Mouse (Mus musculus): ENCODE measurements at regions not wholly inside any gene's neighbourhood (a gene's known extent, or its start where the extent isn't known, plus 50 kb on each side); places are given as distances from the start of the nearest gene placed in this dataset.
A peak's percentile ranks its signal among the peaks of the same experiment; 100 is the strongest.

DNA sequence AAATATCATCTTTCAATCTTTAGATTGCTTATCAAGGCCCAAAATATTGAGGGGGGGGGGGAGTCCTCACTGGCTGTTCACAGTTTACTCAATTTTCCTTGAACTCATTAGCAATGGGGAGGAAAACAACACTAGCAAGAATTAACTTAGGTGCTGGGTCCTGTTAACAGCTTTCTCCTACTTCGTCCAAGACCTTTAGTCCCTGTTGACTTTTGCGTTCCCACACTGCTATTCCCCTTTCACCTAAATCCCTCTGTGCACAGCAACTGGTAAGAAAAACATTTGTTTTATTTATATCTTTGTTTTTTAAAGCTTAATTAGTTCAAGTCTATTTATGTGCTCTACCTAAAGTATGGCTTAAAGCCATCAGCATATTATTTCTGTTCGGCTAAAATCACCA is 240.3 kb downstream of the Rnf152 start:
- no peak for DNase-seq

GRCm38 (mm10) chr1:105115391-105115790 is 241.1 kb downstream of the Rnf152 start:
- DNase-seq, result no peak

DNA sequence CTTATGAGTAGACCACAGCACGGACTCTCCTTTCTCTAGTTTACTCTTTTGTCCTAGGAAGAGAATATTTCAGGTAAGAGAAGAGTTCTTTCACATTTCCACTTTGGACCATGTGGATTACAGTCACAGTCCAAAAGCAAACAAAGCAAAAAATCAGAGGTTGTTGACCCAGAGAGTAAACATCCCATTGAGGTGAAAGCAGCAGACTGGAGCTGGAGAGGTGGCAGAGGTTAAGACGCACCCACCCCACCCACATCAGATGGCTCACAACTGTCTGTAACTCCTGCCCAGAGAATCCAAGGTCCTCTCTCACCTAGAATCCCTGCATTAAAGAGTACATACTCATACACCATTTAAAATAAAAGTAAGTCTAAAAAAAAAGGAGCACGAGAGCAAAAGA is 241.7 kb downstream of the Rnf152 start:
- DNase-seq, result no peak

- no peak for DNase-seq
Measured at GRCm38 (mm10) chr1:105112762-105113525, 243.6 kb downstream of the Rnf152 start.

GRCm38 (mm10) chr1:105111236-105111635 is 245.3 kb downstream of the Rnf152 start:
- DNase-seq, result no peak

- no peak for DNase-seq
Measured at GRCm38 (mm10) chr1:105110581-105111210, 245.8 kb downstream of the Rnf152 start.

GRCm38 (mm10) chr1:105107836-105108235 is 248.7 kb downstream of the Rnf152 start:
- no peak for DNase-seq

DNA sequence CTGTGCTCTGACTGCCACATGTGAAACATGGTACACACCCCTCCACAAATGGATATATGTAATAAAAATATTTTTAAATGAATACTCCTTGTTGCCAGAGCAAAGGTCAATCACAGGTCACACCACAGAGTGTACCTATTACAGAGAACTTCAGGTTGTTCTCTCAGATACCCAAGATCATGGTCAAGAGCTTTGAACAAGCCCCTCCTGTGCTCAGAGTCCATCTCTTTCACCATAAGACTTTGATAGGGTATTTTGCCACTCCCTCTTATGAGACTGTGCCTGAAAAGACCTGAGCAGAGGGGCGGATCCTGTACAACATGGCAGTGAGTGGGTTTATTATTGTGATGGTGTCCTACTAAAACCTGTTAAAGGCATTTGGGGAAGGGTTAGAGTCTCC is 249.3 kb downstream of the Rnf152 start:
- DNase-seq, result no peak

DNA sequence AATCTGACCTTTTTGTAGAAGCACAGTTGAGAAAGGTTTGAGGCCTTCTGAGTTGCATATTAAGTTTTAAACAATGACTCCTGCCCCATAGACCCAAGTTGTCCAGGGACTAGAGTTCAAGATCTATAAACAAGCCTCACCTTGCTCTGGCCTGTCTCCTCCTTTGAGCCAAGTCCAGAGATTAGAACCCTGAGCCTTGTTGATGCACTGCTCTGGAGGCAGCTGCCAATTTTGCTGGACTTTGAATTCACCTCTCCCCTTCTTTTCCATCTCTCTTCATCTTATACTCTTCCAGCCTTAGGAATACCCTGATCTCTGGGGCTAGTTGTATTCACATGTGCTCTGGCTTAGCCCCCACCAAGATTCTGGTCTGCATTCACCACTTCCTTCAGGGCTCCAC is 251.3 kb downstream of the Rnf152 start:
- no peak for DNase-seq

GRCm38 (mm10) chr1:105095091-105095490 is 261.4 kb downstream of the Rnf152 start:
- DNase-seq, result no peak

- DNase-seq, result no peak
Measured at GRCm38 (mm10) chr1:105094500-105094899, 262.0 kb downstream of the Rnf152 start.

GRCm38 (mm10) chr1:105093875-105094274 is 262.6 kb downstream of the Rnf152 start:
- no peak for DNase-seq

DNA sequence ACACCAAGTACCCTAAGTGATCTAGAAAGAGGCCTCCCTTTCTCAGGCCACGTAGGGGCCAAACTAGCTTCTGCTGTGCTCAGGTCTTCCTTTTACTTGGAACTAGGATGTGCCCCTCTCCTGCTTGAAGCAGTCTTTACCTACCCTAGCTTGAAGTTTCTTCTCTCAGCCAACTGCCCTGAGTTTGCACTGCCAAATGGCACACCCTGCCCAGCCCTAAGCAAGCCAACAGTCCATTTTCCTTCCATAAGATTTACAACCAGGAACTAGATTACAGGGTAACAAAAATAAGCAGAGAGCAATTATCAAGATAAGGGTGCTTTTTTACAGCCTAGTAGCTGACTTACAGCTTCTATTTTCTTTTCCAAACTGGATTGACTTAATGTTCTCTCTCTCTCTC is 263.5 kb downstream of the Rnf152 start:
- DNase-seq, result no peak

- peak; percentile 34 for DNase-seq
Measured at GRCm38 (mm10) chr1:105092309-105092904, 264.1 kb downstream of the Rnf152 start.

- DNase-seq, result no peak
Measured at GRCm38 (mm10) chr1:105088765-105089520, 267.6 kb downstream of the Rnf152 start.

GRCm38 (mm10) chr1:105087623-105088022 is 268.9 kb downstream of the Rnf152 start:
- DNase-seq, result no peak

DNA sequence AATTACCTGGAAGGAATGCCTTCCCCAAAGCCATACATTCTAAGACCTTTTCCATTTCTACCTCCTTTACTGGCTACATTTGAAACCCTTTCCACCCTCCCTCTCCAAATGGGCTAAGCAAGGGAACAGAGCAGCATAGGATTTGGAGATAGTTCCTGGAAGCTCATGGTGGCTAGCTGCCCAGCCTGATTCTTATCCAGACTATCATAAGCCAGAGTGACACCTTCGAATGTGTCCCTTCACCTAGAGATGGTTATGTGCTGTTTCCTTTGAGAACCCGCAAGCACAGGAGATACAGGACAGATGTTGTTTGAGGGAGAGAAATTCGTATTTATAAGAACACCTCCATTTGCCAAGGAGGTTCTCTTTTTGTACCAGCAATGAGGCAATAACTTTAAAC is 272.0 kb downstream of the Rnf152 start:
- no peak for DNase-seq

- DNase-seq, result no peak
Measured at GRCm38 (mm10) chr1:105083551-105084103, 272.9 kb downstream of the Rnf152 start.

DNA sequence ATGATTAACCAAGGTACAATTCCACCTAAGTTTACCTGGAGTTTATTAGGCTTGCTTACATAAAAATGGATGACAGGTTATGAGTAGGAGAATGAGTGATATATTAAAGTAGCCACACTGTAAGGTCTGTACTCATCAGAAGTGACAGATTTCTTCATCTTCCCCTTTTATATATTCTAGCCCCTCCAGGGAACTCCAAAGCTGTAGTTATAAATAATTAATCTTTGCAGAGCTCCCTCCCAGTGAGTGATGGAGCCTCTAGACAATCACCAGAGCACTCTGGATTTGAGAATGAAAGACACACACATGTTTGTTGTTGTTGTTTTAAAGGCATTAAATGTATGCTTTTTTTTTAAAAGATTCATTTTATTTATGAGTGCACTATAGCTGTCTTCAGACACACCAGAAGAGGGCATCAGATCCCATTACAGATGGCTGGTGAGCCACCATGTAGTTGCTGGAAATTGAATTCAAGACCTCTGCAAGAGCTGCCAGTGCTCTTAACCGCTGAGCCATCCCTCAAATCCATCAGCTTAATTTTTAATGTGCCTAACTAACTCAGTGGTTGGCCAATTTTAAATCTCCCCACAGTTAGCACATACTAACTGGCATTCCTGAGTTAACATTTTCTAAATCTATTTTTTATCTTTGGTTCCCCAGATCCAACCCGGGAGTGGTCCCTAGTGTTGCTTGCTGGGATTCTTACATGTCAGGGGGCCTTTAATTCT is 273.5 kb downstream of the Rnf152 start:
- DNase-seq, result no peak

DNA sequence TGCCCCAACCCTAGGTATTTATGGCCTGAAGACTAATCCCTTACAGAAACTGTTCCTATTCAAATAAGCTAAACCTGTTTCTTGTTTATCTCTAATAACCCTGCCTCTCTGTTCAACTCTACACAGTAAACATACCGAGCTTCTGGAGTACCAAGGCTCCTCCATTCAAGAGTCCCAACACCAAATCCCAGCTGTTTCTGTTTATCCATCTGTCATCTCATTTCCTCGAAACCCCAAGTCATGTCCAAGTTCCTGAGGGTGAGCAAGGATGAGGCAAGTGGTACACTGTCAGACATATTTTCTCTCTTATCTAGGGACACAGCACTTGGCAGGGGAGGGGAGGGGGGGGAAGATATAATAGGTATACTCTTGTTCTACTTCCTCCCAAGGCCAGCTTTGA is 274.6 kb downstream of the Rnf152 start:
- DNase-seq, result peak; percentile 21

DNA sequence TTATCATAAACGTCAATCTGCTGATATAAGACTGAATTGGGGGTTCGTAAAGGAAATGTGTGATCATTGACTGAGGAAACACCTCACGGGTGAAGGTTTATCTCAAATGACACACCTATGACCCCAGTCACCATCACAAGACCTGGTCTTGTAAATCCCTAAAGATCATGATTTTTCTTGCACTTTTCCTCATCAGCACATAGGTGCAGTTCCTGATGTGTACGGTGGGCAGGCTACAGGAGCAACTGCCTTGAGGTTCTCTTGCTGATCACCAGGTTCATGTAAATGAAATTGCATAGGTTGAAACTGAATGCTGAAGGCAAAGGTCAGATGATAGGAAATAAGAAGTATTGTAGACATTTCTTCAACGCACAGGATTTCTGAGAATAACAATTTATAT is 277.1 kb downstream of the Rnf152 start:
- DNase-seq, result no peak

DNA sequence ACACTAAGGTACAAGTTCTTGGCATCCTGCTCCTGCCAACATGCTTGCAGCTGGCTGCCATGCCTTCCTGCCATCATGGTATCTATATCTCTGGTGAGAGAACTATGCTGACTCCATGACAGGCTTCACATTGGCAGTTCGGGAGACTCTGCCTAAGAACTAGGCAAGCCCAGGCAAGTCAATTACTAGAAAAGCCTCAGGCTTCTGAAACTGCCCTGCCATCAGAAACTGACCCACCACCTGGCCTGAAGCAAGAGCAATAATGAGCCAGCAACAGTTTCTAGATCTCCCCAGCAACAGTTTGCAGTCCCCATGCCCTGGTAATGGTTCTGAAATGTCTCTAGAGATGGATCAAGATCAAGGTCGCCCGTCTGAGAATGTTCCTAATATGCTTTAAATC is 280.8 kb downstream of the Rnf152 start:
- no peak for DNase-seq

All from lung, postnatal 36 days (tissue).